Mouse (Mus musculus): ENCODE data around the gene Edn2. TPM values are rescaled to one million over a fixed set of nuclear protein-coding genes. Genes with fewer than 3 reads are reported as not detected.

Gene Edn2
- polyA plus RNA-seq, 1 experiment = 0.27 TPM

DNA sequence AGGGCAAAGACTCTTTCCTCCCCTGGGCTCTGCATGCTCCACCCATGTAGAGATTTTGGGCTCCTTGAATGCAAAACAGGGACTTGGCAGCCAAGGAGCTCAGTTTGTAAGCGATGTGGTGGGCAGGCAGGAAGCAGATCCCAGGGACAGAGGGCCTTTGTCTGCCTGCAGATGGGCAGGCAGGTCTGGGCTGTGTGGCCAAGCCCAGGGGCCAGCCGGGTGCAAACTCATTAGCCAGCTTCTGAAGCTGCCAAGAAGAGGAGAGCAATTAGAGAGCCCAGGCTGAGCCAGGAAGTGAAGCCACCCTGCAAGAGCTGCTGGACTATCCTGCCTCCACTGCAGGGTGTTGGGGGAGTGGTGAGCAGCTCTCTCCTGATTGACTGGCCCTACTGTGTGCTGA is 28.9 kb downstream of the Edn2 start:
- Histone ChIP-seq H3K4me3 (replicated peaks; ENCODE audit: extremely low read depth, low read depth, low read length) (no peak overlapping the region), H3K4me1 (ENCODE audit: control insufficient read depth, insufficient read depth, low read length) (no peaks in the 10 kb centered on the region)
- TF ChIP-seq POLR2A (IDR thresholded peaks at IDR 0.05; ENCODE audit: borderline replicate concordance, extremely low read depth, low read depth, low read length) = no peak
- DNase-seq = no peak
- 21% methylated on average over 2 of the region's 2 CpGs for WGBS

DNA sequence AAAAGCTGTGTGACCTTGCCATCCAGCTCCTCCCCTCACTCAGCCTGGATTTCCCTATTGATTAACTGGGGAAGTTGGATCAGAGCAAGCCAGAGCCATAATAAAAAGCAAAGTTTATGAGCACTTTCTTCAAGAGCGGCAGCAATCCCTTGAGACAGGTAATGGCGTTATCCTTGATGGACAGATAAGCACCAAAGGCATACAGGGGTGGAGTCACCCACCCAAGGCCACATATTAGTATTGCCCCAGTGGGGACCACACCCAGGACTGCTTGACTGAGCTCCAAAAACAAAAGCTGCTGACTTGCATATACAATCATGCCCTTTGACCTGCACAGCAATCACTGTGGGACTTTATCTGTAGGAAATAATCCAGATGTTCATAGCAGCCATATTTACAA is 31.0 kb downstream of the Edn2 start:
- WGBS = 58% methylated on average over 2 of the region's 2 CpGs
- no peak for DNase-seq
- TF ChIP-seq POLR2A (IDR thresholded peaks at IDR 0.05; ENCODE audit: borderline replicate concordance, extremely low read depth, low read depth, low read length) = no peak
- no peak for TF ChIP-seq CTCF (IDR thresholded peaks at IDR 0.05; ENCODE audit: insufficient read depth, low read length)
- Histone ChIP-seq H3K4me1 (ENCODE audit: control insufficient read depth, insufficient read depth, low read length) (no peaks in the 10 kb centered on the region), H3K4me3 (replicated peaks; ENCODE audit: extremely low read depth, low read depth, low read length) (no peak overlapping the region)

DNA sequence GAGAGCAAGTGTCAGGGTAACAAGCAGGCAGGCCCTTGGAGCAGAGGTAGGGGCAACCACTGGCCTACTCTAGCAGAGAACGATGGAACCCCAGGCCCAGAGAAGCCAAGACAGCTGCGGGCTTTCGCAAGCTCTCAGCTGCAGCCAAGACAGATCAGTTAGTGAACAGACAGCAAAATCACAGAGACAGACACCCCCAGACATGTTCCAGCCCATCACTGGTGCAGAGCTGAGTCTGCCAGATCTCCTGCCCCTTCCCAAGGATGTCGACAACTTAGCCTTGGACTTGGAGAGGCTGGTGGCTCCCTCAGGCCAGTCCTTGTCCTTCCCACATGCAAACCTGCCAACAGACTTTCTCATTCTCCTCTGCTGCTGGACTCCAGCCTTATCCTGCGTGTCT is 33.0 kb downstream of the Edn2 start:
- Histone ChIP-seq H3K4me1 (ENCODE audit: control insufficient read depth, insufficient read depth, low read length) (no peaks in the 10 kb centered on the region; the same call in 1 of the 2 replicates), H3K4me3 (replicated peaks; ENCODE audit: extremely low read depth, low read depth, low read length) (no peak overlapping the region)
- 69% methylated on average over 5 of the region's 5 CpGs for WGBS
- no peak for DNase-seq
- TF ChIP-seq POLR2A (IDR thresholded peaks at IDR 0.05; ENCODE audit: borderline replicate concordance, extremely low read depth, low read depth, low read length) = no peak

DNA sequence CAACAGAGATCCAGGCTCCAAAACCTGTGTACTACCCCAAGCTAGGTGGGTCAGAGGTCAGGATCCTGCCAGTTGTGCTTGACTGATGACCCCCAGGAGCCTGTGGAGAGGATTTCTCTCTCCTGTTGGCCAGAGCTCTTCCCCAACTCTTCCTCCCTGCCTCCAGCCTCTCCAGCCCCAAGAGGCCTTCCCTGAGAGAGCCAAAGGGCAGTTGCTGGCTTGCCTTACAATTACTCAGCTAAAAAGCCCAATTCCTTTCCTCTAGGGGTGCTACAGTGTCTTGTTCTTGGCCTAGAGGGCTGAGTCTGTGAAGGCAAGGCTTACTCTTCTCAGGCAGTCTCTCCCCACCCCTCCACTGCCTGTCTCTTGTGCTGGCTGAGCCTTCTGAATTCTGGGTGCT is 34.0 kb downstream of the Edn2 start:
- no peak for DNase-seq
- Histone ChIP-seq H3K4me3 (replicated peaks; ENCODE audit: extremely low read depth, low read depth, low read length) (no peak overlapping the region), H3K4me1 (ENCODE audit: control insufficient read depth, insufficient read depth, low read length) (peaks cover 6% of the 10 kb centered on the region)
- TF ChIP-seq CTCF (IDR thresholded peaks at IDR 0.05; ENCODE audit: insufficient read depth, low read length) (no peak), POLR2A (IDR thresholded peaks at IDR 0.05; ENCODE audit: borderline replicate concordance, extremely low read depth, low read depth, low read length) (no peak)

DNA sequence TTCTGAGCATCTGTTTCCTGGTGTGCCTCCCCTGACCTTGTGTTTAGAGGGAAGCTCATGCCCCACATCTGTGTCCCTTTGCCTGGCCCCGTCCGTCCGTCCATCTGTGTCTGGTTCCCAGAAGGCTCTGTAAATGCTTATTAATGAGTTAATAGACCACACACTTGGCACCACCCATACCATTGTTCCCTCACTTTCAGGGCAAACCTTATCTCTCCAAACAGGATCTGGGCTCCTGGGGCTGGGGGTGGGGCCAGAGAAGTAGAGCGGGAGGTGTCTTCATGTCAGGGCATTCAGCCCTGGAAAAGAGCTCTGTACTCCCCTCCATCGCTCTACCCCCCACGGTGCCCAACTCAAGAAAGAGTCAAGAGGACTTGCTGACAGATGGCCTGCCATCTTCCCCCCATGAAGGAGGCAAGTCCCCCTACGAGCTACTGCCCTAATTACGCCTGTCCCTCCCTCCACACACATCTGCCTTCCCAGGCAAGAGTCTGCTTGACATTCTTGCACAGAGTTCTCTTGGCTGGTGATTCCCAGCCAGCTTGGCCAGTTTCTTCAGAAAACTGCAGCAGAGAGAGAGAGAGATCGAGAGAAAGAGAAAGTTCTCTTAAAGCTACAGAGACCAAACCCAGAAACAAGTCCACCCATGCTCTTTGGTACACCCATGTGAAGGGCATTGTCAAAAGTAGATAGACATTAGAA is 38.3 kb downstream of the Edn2 start:
- no peak overlapping the region for H3K4me3 ChIP-seq (replicated peaks; ENCODE audit: extremely low read depth, low read depth, low read length)
- WGBS = 25% methylated on average over 9 of the region's 9 CpGs
- DNase-seq = no peak
- peaks cover 9% of the 10 kb centered on the region for H3K4me1 ChIP-seq (ENCODE audit: control insufficient read depth, insufficient read depth, low read length)
- TF ChIP-seq POLR2A (IDR thresholded peaks at IDR 0.05; ENCODE audit: borderline replicate concordance, extremely low read depth, low read depth, low read length) = no peak

DNA sequence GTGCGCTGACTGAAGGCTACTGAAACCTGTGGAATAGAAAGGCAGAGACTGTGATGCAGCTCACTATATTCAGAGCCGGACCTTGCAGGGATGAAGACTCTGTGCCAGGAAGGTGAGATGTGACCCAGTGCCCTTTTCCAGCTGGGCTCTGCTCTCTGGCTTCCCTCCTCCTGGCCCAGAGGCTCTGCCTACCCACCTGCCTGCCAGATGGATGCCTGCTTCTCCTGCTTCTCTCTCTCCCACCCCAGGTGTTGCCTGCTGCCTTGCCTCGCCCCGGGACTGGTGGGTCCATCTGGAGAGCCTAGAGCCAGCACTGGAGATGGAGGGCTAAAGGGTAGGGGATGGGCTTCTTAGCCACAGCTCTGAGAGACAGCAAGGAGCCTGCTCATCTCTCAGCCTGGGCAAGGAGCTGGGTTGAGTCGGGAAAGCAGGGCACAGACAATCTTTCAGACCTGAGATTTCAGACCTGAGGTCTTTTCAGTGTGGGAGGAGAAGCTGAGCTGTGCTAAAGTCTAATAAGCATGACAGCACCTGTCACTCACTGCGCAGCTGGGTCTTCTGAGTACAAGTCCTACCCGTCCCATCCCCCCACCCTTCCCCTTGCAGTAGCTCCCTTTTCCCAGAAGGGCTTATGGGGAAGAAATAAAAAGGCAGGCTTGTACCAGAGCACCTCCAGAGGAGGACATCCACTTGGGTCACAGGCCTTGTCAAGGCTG is 39.7 kb downstream of the Edn2 start:
- TF ChIP-seq POLR2A (IDR thresholded peaks at IDR 0.05; ENCODE audit: borderline replicate concordance, extremely low read depth, low read depth, low read length) (no peak), CTCF (IDR thresholded peaks at IDR 0.05; ENCODE audit: insufficient read depth, low read length) (no peak)
- WGBS = 86% methylated on average over 7 of the region's 7 CpGs
- Histone ChIP-seq H3K4me1 (ENCODE audit: control insufficient read depth, insufficient read depth, low read length) (peaks cover 12% of the 10 kb centered on the region), H3K4me3 (replicated peaks; ENCODE audit: extremely low read depth, low read depth, low read length) (no peak overlapping the region)
- no peak for DNase-seq

DNA sequence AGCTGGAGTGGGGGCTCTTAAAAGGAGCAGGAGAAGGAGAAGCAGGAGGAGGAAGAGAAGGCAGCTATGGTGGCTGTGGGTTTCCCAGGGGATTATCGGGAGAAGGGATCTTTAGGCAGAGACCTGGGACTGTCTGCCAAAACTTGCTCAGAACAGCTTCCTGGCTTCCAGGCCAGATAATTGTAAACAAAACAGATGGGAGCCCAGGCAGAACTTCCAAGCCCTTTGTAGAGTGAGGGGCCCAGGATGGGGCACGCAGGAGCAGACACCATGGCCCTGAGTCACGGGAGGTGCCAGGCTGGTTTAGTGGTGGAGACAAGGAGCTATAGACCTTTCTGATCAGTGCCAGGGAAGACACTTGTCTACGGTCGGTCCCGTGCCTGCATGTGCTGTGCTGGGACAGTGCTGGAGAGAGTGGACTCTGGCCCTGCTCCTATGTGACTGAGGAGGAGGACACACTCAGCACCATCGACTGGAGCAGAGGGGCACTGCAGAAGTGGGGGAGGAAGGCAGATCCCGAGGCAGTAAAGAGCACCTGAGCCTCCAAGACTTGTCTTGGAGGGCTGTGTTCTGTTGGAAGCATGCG is 43.4 kb downstream of the Edn2 start:
- H3K4me1 ChIP-seq (ENCODE audit: control insufficient read depth, insufficient read depth, low read length) = peaks cover 10% of the 10 kb centered on the region
- WGBS = 37% methylated on average over 9 of the region's 9 CpGs
- DNase-seq = no peak
- no peak overlapping the region for H3K4me3 ChIP-seq (replicated peaks; ENCODE audit: extremely low read depth, low read depth, low read length)
- TF ChIP-seq CTCF (IDR thresholded peaks at IDR 0.05; ENCODE audit: insufficient read depth, low read length) = no peak
- no peak for TF ChIP-seq POLR2A (IDR thresholded peaks at IDR 0.05; ENCODE audit: borderline replicate concordance, extremely low read depth, low read depth, low read length)

DNA sequence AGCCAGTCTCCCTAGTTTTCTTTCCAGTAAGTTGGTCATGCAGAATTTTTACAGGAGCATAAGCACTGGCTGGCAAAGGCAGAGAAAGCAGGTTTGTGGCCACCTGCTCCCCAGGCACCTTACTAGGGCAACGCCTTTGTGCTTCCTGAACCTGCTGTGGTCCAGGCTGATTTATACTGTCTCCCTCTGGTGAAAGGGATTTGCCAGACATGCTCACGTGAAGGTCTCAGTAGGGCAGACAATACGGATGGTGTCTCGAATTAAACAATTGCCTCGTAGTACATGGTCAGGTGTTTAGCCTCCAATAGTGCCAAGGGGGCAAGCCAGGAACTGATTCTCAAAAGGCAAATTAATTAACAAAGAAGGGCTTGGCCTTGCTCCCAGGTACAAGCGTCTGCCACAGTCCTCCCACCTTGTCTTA is 45.5 kb downstream of the Edn2 start:
- TF ChIP-seq CTCF (IDR thresholded peaks at IDR 0.05; ENCODE audit: insufficient read depth, low read length) = no peak
- no peak for TF ChIP-seq POLR2A (IDR thresholded peaks at IDR 0.05; ENCODE audit: borderline replicate concordance, extremely low read depth, low read depth, low read length)
- H3K4me1 ChIP-seq (ENCODE audit: control insufficient read depth, insufficient read depth, low read length) = peaks cover 6% of the 10 kb centered on the region; the same call in 1 of the 2 replicates
- DNase-seq = no peak
- WGBS = 83% methylated on average over 6 of the region's 6 CpGs
- H3K4me3 ChIP-seq (replicated peaks; ENCODE audit: extremely low read depth, low read depth, low read length) = no peak overlapping the region

DNA sequence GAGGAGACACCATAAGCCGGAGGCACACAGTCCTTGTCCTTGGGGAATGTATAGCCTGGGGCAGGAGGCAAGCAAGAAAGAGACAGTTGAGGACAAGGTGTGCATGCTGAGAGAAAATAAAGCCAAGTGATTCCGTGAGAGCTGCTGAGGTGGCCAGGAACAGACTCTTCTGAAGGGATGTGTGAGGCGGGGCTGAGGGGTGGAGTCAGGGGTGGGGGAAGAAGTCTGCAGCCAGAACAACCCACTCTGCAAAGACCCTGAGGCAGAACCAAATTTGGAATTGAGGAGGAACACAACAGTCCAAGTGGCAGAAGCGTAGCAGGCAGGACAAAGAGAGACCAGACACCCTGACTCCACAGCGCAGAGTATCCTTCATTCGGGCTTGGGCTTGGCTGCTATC is 51.1 kb downstream of the Edn2 start:
- Histone ChIP-seq H3K4me3 (replicated peaks; ENCODE audit: extremely low read depth, low read depth, low read length) (no peak overlapping the region), H3K4me1 (ENCODE audit: control insufficient read depth, insufficient read depth, low read length) (no peaks in the 10 kb centered on the region)
- TF ChIP-seq CTCF (IDR thresholded peaks at IDR 0.05; ENCODE audit: insufficient read depth, low read length) (no peak), POLR2A (IDR thresholded peaks at IDR 0.05; ENCODE audit: borderline replicate concordance, extremely low read depth, low read depth, low read length) (no peak)
- WGBS = 75% methylated on average over 6 of the region's 6 CpGs
- no peak for DNase-seq

DNA sequence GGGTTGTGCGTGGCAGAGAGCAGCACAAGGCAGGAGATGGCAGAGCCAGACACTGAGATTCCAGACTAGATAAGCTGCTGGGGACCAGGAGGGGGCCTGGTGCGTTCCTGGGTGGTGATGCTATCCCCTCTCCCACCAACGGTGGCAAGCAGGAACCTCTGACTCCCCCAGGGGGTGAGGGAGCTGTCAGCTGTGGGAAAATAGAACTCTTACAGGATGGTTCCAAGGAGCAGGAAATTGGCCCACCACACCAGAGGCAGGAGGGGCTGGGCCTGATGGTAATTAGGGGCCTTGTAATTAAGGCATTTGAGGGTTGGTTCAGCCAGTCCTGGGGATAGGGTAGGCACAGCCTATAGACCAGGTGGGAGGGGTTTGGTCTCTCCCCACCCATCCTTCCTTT is 51.8 kb downstream of the Edn2 start:
- Histone ChIP-seq H3K4me3 (replicated peaks; ENCODE audit: extremely low read depth, low read depth, low read length) (no peak overlapping the region), H3K4me1 (ENCODE audit: control insufficient read depth, insufficient read depth, low read length) (no peaks in the 10 kb centered on the region)
- no peak for DNase-seq
- 56% methylated on average over 3 of the region's 3 CpGs for WGBS
- TF ChIP-seq POLR2A (IDR thresholded peaks at IDR 0.05; ENCODE audit: borderline replicate concordance, extremely low read depth, low read depth, low read length) = no peak
- TF ChIP-seq CTCF (IDR thresholded peaks at IDR 0.05; ENCODE audit: insufficient read depth, low read length) = no peak
